Mouse (Mus musculus): Measurements from ENCODE around the gene Ndufv3. TPM values are rescaled to one million over a fixed set of nuclear protein-coding genes. Genes with fewer than 3 reads are reported as not detected.

Gene Ndufv3
- polyA plus RNA-seq, 1 experiment: 186 TPM

- no peak for DNase-seq (ENCODE audit: low read depth)
- no peak for TF ChIP-seq CTCF (IDR thresholded peaks at IDR 0.05; ENCODE audit: borderline replicate concordance, extremely low read depth, insufficient read depth, insufficient read length)
- TF ChIP-seq POLR2A (IDR thresholded peaks at IDR 0.05; ENCODE audit: borderline replicate concordance, extremely low read depth, insufficient read depth, insufficient read length, poor library complexity, severe bottlenecking): no peak
These were observed 22.2 kb upstream of the Ndufv3 start for GRCm38 (mm10) chr17:31497726-31498125.

- DNase-seq (ENCODE audit: low read depth): no peak
- TF ChIP-seq POLR2A (IDR thresholded peaks at IDR 0.05; ENCODE audit: borderline replicate concordance, extremely low read depth, insufficient read depth, insufficient read length, poor library complexity, severe bottlenecking) (no peak), CTCF (IDR thresholded peaks at IDR 0.05; ENCODE audit: borderline replicate concordance, extremely low read depth, insufficient read depth, insufficient read length) (no peak)
These were observed 20.2 kb upstream of the Ndufv3 start for GRCm38 (mm10) chr17:31499725-31500124.

GRCm38 (mm10) chr17:31500416-31500815 lies 19.5 kb upstream of the Ndufv3 start:
- TF ChIP-seq POLR2A (IDR thresholded peaks at IDR 0.05; ENCODE audit: borderline replicate concordance, extremely low read depth, insufficient read depth, insufficient read length, poor library complexity, severe bottlenecking): no peak
- TF ChIP-seq CTCF (IDR thresholded peaks at IDR 0.05; ENCODE audit: borderline replicate concordance, extremely low read depth, insufficient read depth, insufficient read length): no peak
- DNase-seq (ENCODE audit: low read depth): no peak

GRCm38 (mm10) chr17:31500908-31501307 lies 19.0 kb upstream of the Ndufv3 start:
- no peak for TF ChIP-seq POLR2A (IDR thresholded peaks at IDR 0.05; ENCODE audit: borderline replicate concordance, extremely low read depth, insufficient read depth, insufficient read length, poor library complexity, severe bottlenecking)
- no peak for TF ChIP-seq CTCF (IDR thresholded peaks at IDR 0.05; ENCODE audit: borderline replicate concordance, extremely low read depth, insufficient read depth, insufficient read length)
- DNase-seq (ENCODE audit: low read depth): no peak

- TF ChIP-seq POLR2A (IDR thresholded peaks at IDR 0.05; ENCODE audit: borderline replicate concordance, extremely low read depth, insufficient read depth, insufficient read length, poor library complexity, severe bottlenecking) (no peak), CTCF (IDR thresholded peaks at IDR 0.05; ENCODE audit: borderline replicate concordance, extremely low read depth, insufficient read depth, insufficient read length) (no peak)
- DNase-seq (ENCODE audit: low read depth): no peak
These were observed 17.5 kb upstream of the Ndufv3 start for GRCm38 (mm10) chr17:31502261-31502927.

- TF ChIP-seq POLR2A (IDR thresholded peaks at IDR 0.05; ENCODE audit: borderline replicate concordance, extremely low read depth, insufficient read depth, insufficient read length, poor library complexity, severe bottlenecking) (no peak), CTCF (IDR thresholded peaks at IDR 0.05; ENCODE audit: borderline replicate concordance, extremely low read depth, insufficient read depth, insufficient read length) (no peak)
- DNase-seq (ENCODE audit: low read depth): no peak
These were observed 16.6 kb upstream of the Ndufv3 start for GRCm38 (mm10) chr17:31503337-31503736.

GRCm38 (mm10) chr17:31503936-31504335 lies 16.0 kb upstream of the Ndufv3 start:
- DNase-seq (ENCODE audit: low read depth): no peak
- no peak for TF ChIP-seq CTCF (IDR thresholded peaks at IDR 0.05; ENCODE audit: borderline replicate concordance, extremely low read depth, insufficient read depth, insufficient read length)
- no peak for TF ChIP-seq POLR2A (IDR thresholded peaks at IDR 0.05; ENCODE audit: borderline replicate concordance, extremely low read depth, insufficient read depth, insufficient read length, poor library complexity, severe bottlenecking)

GRCm38 (mm10) chr17:31505013-31505412 lies 14.9 kb upstream of the Ndufv3 start:
- TF ChIP-seq POLR2A (IDR thresholded peaks at IDR 0.05; ENCODE audit: borderline replicate concordance, extremely low read depth, insufficient read depth, insufficient read length, poor library complexity, severe bottlenecking) (no peak), CTCF (IDR thresholded peaks at IDR 0.05; ENCODE audit: borderline replicate concordance, extremely low read depth, insufficient read depth, insufficient read length) (no peak)
- no peak for DNase-seq (ENCODE audit: low read depth)

GRCm38 (mm10) chr17:31506282-31506681 lies 13.6 kb upstream of the Ndufv3 start:
- TF ChIP-seq POLR2A (IDR thresholded peaks at IDR 0.05; ENCODE audit: borderline replicate concordance, extremely low read depth, insufficient read depth, insufficient read length, poor library complexity, severe bottlenecking) (no peak), CTCF (IDR thresholded peaks at IDR 0.05; ENCODE audit: borderline replicate concordance, extremely low read depth, insufficient read depth, insufficient read length) (no peak)
- DNase-seq (ENCODE audit: low read depth): no peak

- DNase-seq (ENCODE audit: low read depth): no peak
- TF ChIP-seq POLR2A (IDR thresholded peaks at IDR 0.05; ENCODE audit: borderline replicate concordance, extremely low read depth, insufficient read depth, insufficient read length, poor library complexity, severe bottlenecking) (no peak), CTCF (IDR thresholded peaks at IDR 0.05; ENCODE audit: borderline replicate concordance, extremely low read depth, insufficient read depth, insufficient read length) (0 out of 2 replicates have a peak, but pooled peaks have one; percentile 8)
These were observed 9.0 kb upstream of the Ndufv3 start for GRCm38 (mm10) chr17:31510944-31511343.

- peak; percentile 98 for DNase-seq (ENCODE audit: low read depth)
- no peak for TF ChIP-seq CTCF (IDR thresholded peaks at IDR 0.05; ENCODE audit: borderline replicate concordance, extremely low read depth, insufficient read depth, insufficient read length)
- peak; percentile 70 for TF ChIP-seq POLR2A (IDR thresholded peaks at IDR 0.05; ENCODE audit: borderline replicate concordance, extremely low read depth, insufficient read depth, insufficient read length, poor library complexity, severe bottlenecking)
These were observed 8.0 kb upstream of the Ndufv3 start for GRCm38 (mm10) chr17:31511792-31512495.

- DNase-seq (ENCODE audit: low read depth): no peak
- no peak for TF ChIP-seq POLR2A (IDR thresholded peaks at IDR 0.05; ENCODE audit: borderline replicate concordance, extremely low read depth, insufficient read depth, insufficient read length, poor library complexity, severe bottlenecking)
- no peak for TF ChIP-seq CTCF (IDR thresholded peaks at IDR 0.05; ENCODE audit: borderline replicate concordance, extremely low read depth, insufficient read depth, insufficient read length)
These were observed 7.3 kb upstream of the Ndufv3 start for GRCm38 (mm10) chr17:31512593-31512992.
